Mouse (Mus musculus): ENCODE measurements around the gene Slc35a3. TPM values are rescaled to one million over a fixed set of nuclear protein-coding genes. Genes with fewer than 3 reads are reported as not detected.

Gene Slc35a3
- total and polyA plus RNA-seq, 3 experiments = 16.3 to 45.7 (median 24.6) TPM

DNA sequence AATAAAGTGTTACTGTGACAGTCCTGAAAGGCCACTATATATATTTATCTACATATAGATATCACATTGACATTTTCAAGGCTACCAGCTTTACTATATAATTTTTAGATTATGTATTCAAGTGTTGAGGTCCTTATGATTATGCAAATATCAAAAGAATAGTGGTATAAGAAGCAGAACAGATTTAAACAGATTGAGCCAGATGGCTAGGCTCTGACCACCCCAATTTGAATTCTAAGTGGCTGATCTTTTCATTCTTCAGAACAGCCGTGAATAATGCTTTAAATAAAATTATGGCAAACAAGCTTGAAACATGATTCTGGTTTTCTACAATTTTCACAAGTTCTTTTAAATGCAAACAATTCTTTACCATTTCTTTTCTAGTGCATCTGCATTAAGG is 81.2 kb downstream of the Slc35a3 start:
- no peak for TF ChIP-seq JUN (IDR thresholded peaks at IDR 0.05; ENCODE audit: insufficient read depth, low read depth, low read length)
- no peaks in the 10 kb centered on the region for H3K27me3 ChIP-seq (replicated peaks)
- no peak for DNase-seq (ENCODE audit: extremely low read depth)
- peaks cover 41 to 85% of the 10 kb centered on the region in 2 experiments for H3K36me3 ChIP-seq (replicated peaks in 1 of 2; ENCODE audit: control insufficient read depth in 1 of 2, insufficient read depth in 1 of 2, low read length in 1 of 2)
- H3K4me3 ChIP-seq (replicated peaks in 1 of 3; ENCODE audit: low read depth in 2 of 3, low read length in 2 of 3, poor library complexity in 1 of 3) = no peak overlapping the region
- no peak overlapping the region for H3K27ac ChIP-seq (ENCODE audit: insufficient read depth, low read depth)
- no peaks in the 10 kb centered on the region; the same call in 1 of the 2 replicates for H3K79me2 ChIP-seq (replicated peaks; ENCODE audit: control insufficient read depth, extremely low read depth, insufficient read depth, poor library complexity, severe bottlenecking)
- H3K9ac ChIP-seq (ENCODE audit: insufficient read depth, low read depth) = no peak overlapping the region
- no peaks in the 10 kb centered on the region for H3K9me3 ChIP-seq (replicated peaks; ENCODE audit: low read length)
- H3K4me1 ChIP-seq (ENCODE audit: control insufficient read depth in 1 of 2, insufficient read depth in 2 of 2) = peaks cover 0 to 4% of the 10 kb centered on the region in 2 experiments; a peak in 1 of 4 replicates
- dilution Hi-C loops (cut with MboI; ENCODE audit: extremely low pct_ligation_motif_present, extremely low pct_unique_long_range_greater_than_20kb, low sequenced_read_pairs) (no loop called here), in situ Hi-C loops (cut with MboI; ENCODE audit: low pct_ligation_motif_present, low pct_unique_long_range_greater_than_20kb, low sequenced_read_pairs) (no loop called here)
- no peak overlapping the region for H3K4me2 ChIP-seq (ENCODE audit: insufficient read depth, low read depth, poor library complexity, severe bottlenecking)

- dilution Hi-C loops (cut with MboI; ENCODE audit: extremely low pct_ligation_motif_present, extremely low pct_unique_long_range_greater_than_20kb, low sequenced_read_pairs) = no loop called here
These were observed 90.0 kb downstream of the Slc35a3 start for GRCm38 (mm10) chr3:116622641-116623040.

GRCm38 (mm10) chr3:116620636-116621370 is 91.8 kb downstream of the Slc35a3 start:
- no peaks in the 10 kb centered on the region for H3K9me3 ChIP-seq (replicated peaks; ENCODE audit: low read length)
- no peak overlapping the region for H3K4me3 ChIP-seq (replicated peaks in 1 of 3; ENCODE audit: low read depth in 2 of 3, low read length in 2 of 3, poor library complexity in 1 of 3)
- H3K27ac ChIP-seq (ENCODE audit: insufficient read depth, low read depth) = 0 out of 2 replicates have a peak overlapping the region, but pooled peaks have one; percentile 39
- no peak overlapping the region for H3K4me2 ChIP-seq (ENCODE audit: insufficient read depth, low read depth, poor library complexity, severe bottlenecking)
- no peaks in the 10 kb centered on the region for H3K79me2 ChIP-seq (replicated peaks; ENCODE audit: control insufficient read depth, extremely low read depth, insufficient read depth, poor library complexity, severe bottlenecking)
- dilution Hi-C loops (cut with MboI; ENCODE audit: extremely low pct_ligation_motif_present, extremely low pct_unique_long_range_greater_than_20kb, low sequenced_read_pairs) (no loop called here), in situ Hi-C loops (cut with MboI; ENCODE audit: low pct_ligation_motif_present, low pct_unique_long_range_greater_than_20kb, low sequenced_read_pairs) (no loop called here)
- peaks cover 16 to 58% of the 10 kb centered on the region in 2 experiments for H3K36me3 ChIP-seq (replicated peaks in 1 of 2; ENCODE audit: control insufficient read depth in 1 of 2, insufficient read depth in 1 of 2, low read length in 1 of 2)
- peaks cover 2 to 5% of the 10 kb centered on the region in 2 experiments; a peak in 1 of 4 replicates for H3K4me1 ChIP-seq (ENCODE audit: control insufficient read depth in 1 of 2, insufficient read depth in 2 of 2)
- DNase-seq (ENCODE audit: extremely low read depth) = peak; percentile 54
- H3K9ac ChIP-seq (ENCODE audit: insufficient read depth, low read depth) = peak overlapping the region; percentile 32; the same call in 1 of the 2 replicates
- no peaks in the 10 kb centered on the region for H3K27me3 ChIP-seq (replicated peaks)
- TF ChIP-seq POLR2AphosphoS2 (IDR thresholded peaks at IDR 0.05; ENCODE audit: low read depth, low read length) = no peak
- TF ChIP-seq RAD21 (IDR thresholded peaks at IDR 0.05; ENCODE audit: low read depth, low read length) = no peak
- TF ChIP-seq CTCF (conservative IDR thresholded peaks at IDR 0.05 in 1 of 2, IDR thresholded peaks at IDR 0.05 in 1 of 2; ENCODE audit: low read depth in 2 of 2, low read length in 2 of 2) = no peak
- no peak for TF ChIP-seq ZKSCAN1 (IDR thresholded peaks at IDR 0.05; ENCODE audit: borderline replicate concordance, low read depth, low read length)
- TF ChIP-seq NRF1 (IDR thresholded peaks at IDR 0.05; ENCODE audit: low read depth, low read length) = no peak
- TF ChIP-seq MAZ (IDR thresholded peaks at IDR 0.05; ENCODE audit: low read depth, low read length) = no peak
- peak; percentile 36; the same call in 1 of the 2 replicates for TF ChIP-seq SIN3A (IDR thresholded peaks at IDR 0.05; ENCODE audit: low read length)
- peak; percentile 97 for TF ChIP-seq BHLHE40 (IDR thresholded peaks at IDR 0.05; ENCODE audit: low read depth, low read length)
- no peak for TF ChIP-seq ZC3H11A (IDR thresholded peaks at IDR 0.05; ENCODE audit: low read depth, low read length)
- TF ChIP-seq CHD2 (IDR thresholded peaks at IDR 0.05; ENCODE audit: low read length) = no peak
- TF ChIP-seq SMC3 (IDR thresholded peaks at IDR 0.05; ENCODE audit: low read depth, low read length) = no peak
- no peak for TF ChIP-seq RCOR1 (conservative IDR thresholded peaks at IDR 0.05; ENCODE audit: low read depth, low read length)
- TF ChIP-seq MXI1 (IDR thresholded peaks at IDR 0.05; ENCODE audit: low read depth, low read length) = peak; percentile 42; the same call in 1 of the 2 replicates
- no peak for TF ChIP-seq TCF12 (IDR thresholded peaks at IDR 0.05; ENCODE audit: low read depth, low read length)
- no peak for TF ChIP-seq USF2 (conservative IDR thresholded peaks at IDR 0.05; ENCODE audit: low read depth, low read length)
- peak; percentile 85 for TF ChIP-seq MAX (IDR thresholded peaks at IDR 0.05; ENCODE audit: low read length)
- TF ChIP-seq GABPA (IDR thresholded peaks at IDR 0.05; ENCODE audit: insufficient replicate concordance, low read depth, low read length) = no peak
- no peak for TF ChIP-seq NELFE (IDR thresholded peaks at IDR 0.05; ENCODE audit: low read depth, low read length)
- peak; percentile 21; the same call in 1 of the 2 replicates for TF ChIP-seq EP300 (IDR thresholded peaks at IDR 0.05; ENCODE audit: low read length)
- TF ChIP-seq HCFC1 (IDR thresholded peaks at IDR 0.05; ENCODE audit: low read depth, low read length) = no peak
- TF ChIP-seq MAFK (IDR thresholded peaks at IDR 0.05; ENCODE audit: insufficient replicate concordance, low read length) = peak; percentile 76; the same call in 1 of the 2 replicates
- TF ChIP-seq IRF4 (IDR thresholded peaks at IDR 0.05; ENCODE audit: low read depth, low read length) = peak; percentile 75
- no peak for TF ChIP-seq ELF1 (IDR thresholded peaks at IDR 0.05; ENCODE audit: low read depth, low read length)

More at GRCm38 (mm10) chr3:116622641-116623040, 90.0 kb downstream of the Slc35a3 start:
- TF ChIP-seq CHD1 (IDR thresholded peaks at IDR 0.05; ENCODE audit: low read depth, low read length) (no peak), RAD21 (IDR thresholded peaks at IDR 0.05; ENCODE audit: low read depth, low read length) (no peak)
- Histone ChIP-seq H3K4me3 (replicated peaks in 1 of 3; ENCODE audit: low read depth in 2 of 3, low read length in 2 of 3, poor library complexity in 1 of 3) (no peak overlapping the region), H3K4me2 (ENCODE audit: insufficient read depth, low read depth, poor library complexity, severe bottlenecking) (no peak overlapping the region), H3K4me1 (ENCODE audit: control insufficient read depth in 1 of 2, insufficient read depth in 2 of 2) (peaks cover 2 to 5% of the 10 kb centered on the region in 2 experiments; a peak in 1 of 4 replicates), H3K27ac (ENCODE audit: insufficient read depth, low read depth) (no peak overlapping the region), H3K36me3 (replicated peaks in 1 of 2; ENCODE audit: control insufficient read depth in 1 of 2, insufficient read depth in 1 of 2, low read length in 1 of 2) (peaks cover 16 to 66% of the 10 kb centered on the region in 2 experiments), H3K9ac (ENCODE audit: insufficient read depth, low read depth) (no peak overlapping the region), H3K79me2 (replicated peaks; ENCODE audit: control insufficient read depth, extremely low read depth, insufficient read depth, poor library complexity, severe bottlenecking) (no peaks in the 10 kb centered on the region), H3K27me3 (replicated peaks) (no peaks in the 10 kb centered on the region), H3K9me3 (replicated peaks; ENCODE audit: low read length) (no peaks in the 10 kb centered on the region)
- in situ Hi-C loops (cut with MboI; ENCODE audit: low pct_ligation_motif_present, low pct_unique_long_range_greater_than_20kb, low sequenced_read_pairs) = no loop called here
- no peak for DNase-seq (ENCODE audit: extremely low read depth)
